Mouse (Mus musculus): ENCODE measurements at regions not wholly inside any gene's neighbourhood (a gene's known extent, or its start where the extent isn't known, plus 50 kb on each side); places are given as distances from the start of the nearest gene placed in this dataset.

GRCm38 (mm10) chr2:75287900-75288299 is 371.2 kb upstream of the Hnrnpa3 start:
- H3K27me3 ChIP-seq (ENCODE audit: low read depth, poor library complexity, severe bottlenecking): no peaks in the 10 kb centered on the region
- H3K4me1 ChIP-seq: no peaks in the 10 kb centered on the region
- WGBS: 89% methylated on average over 1 of the region's 1 CpGs
- no peaks in the 10 kb centered on the region for H3K9me3 ChIP-seq (replicated peaks)
- H3K4me3 ChIP-seq: no peak overlapping the region
- no peaks in the 10 kb centered on the region for H3K36me3 ChIP-seq
- no peak overlapping the region for H3K27ac ChIP-seq (replicated peaks)
- DNase-seq (ENCODE audit: low spot score): no peak

DNA sequence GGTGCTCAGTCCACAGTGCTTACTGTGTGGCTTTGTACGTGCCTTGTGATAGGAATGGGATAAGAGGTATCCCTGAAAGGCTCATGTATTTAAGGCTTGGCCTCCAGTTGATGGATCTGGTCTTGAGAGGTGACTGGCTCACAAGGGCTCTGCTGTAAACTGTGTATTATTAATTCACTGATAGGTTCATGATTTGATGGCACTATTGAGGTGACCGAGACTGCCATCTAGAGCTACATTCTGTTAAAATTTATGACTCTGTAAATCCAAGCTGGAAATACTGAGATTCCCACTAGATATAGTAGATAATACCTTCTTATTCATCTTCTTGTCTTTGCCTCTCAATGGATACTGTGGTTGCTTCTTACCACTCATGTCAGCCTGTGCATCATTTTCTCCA is 367.4 kb upstream of the Hnrnpa3 start:
- no peak overlapping the region for H3K27ac ChIP-seq (replicated peaks)
- 92% methylated on average over 2 of the region's 2 CpGs for WGBS
- H3K27me3 ChIP-seq (ENCODE audit: low read depth, poor library complexity, severe bottlenecking): no peaks in the 10 kb centered on the region
- no peaks in the 10 kb centered on the region for H3K9me3 ChIP-seq (replicated peaks)
- no peak overlapping the region for H3K4me3 ChIP-seq
- DNase-seq (ENCODE audit: low spot score): no peak
- peaks cover 7% of the 10 kb centered on the region; the same call in 1 of the 2 replicates for H3K4me1 ChIP-seq
- no peaks in the 10 kb centered on the region for H3K36me3 ChIP-seq

- H3K27ac ChIP-seq (replicated peaks): no peak overlapping the region
- H3K9me3 ChIP-seq (replicated peaks): no peaks in the 10 kb centered on the region
- no peak for DNase-seq (ENCODE audit: low spot score)
- H3K4me3 ChIP-seq: no peak overlapping the region
- WGBS: 81% methylated on average over 3 of the region's 3 CpGs
- peaks cover 2% of the 10 kb centered on the region; the same call in 1 of the 2 replicates for H3K27me3 ChIP-seq (ENCODE audit: low read depth, poor library complexity, severe bottlenecking)
- 0 out of 2 replicates have a peak, but pooled peaks cover 2% of the 10 kb centered on the region for H3K4me1 ChIP-seq
- no peaks in the 10 kb centered on the region for H3K36me3 ChIP-seq
Measured at GRCm38 (mm10) chr2:75306821-75307220, 352.2 kb upstream of the Hnrnpa3 start.

GRCm38 (mm10) chr2:75311191-75311590 is 347.9 kb upstream of the Hnrnpa3 start:
- DNase-seq (ENCODE audit: low spot score): no peak
- 0 out of 2 replicates have a peak, but pooled peaks cover 8% of the 10 kb centered on the region for H3K4me1 ChIP-seq
- H3K9me3 ChIP-seq (replicated peaks): no peaks in the 10 kb centered on the region
- H3K36me3 ChIP-seq: no peaks in the 10 kb centered on the region
- H3K27ac ChIP-seq (replicated peaks): no peak overlapping the region
- H3K4me3 ChIP-seq: no peak overlapping the region
- WGBS: 63% methylated on average over 4 of the region's 4 CpGs
- H3K27me3 ChIP-seq (ENCODE audit: low read depth, poor library complexity, severe bottlenecking): peaks cover 9% of the 10 kb centered on the region

DNA sequence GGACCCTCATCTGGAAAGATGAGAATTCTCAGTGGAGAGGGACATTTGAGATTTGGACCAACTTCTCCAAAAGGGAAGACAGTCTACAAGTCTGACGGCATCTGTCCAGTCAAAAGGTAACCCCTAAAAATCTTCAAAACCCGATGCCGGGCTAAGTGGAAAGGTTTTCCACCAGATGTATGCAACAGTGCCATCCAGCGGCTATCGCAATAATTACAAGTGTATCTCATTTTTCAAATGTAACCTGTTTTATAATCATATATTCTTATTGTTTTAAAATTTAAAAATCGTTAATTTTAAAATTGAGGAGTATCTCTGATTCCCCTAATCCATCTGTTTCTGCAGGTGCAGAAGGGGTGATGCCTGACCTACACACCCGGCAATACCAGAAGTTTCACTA is 346.8 kb upstream of the Hnrnpa3 start:
- Histone ChIP-seq H3K9me3 (replicated peaks) (no peaks in the 10 kb centered on the region), H3K36me3 (no peaks in the 10 kb centered on the region), H3K4me1 (0 out of 2 replicates have a peak, but pooled peaks cover 8% of the 10 kb centered on the region), H3K4me3 (no peak overlapping the region), H3K27ac (replicated peaks) (no peak overlapping the region), H3K27me3 (ENCODE audit: low read depth, poor library complexity, severe bottlenecking) (peaks cover 9% of the 10 kb centered on the region)
- peak; percentile 19 for DNase-seq (ENCODE audit: low spot score)
- WGBS: 23% methylated on average over 7 of the region's 7 CpGs

DNA sequence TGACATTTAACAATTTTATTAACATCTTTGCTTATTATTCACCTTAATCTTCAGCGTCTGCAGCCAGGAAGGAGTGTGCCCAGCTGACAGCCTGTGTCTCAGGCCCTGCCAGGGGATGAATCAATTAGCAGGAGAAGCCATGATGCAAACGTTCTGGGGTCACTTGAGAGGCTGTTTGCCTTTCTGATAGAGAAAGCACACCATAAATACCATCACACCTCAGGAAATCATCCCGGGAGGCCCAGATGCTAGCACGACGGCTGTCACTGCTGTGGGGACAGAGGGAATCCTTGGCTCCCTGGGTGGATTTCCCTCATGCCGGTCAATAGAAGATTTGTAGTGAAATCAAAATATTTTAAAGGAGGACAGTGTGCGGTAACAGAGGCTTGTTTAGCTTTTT is 343.7 kb upstream of the Hnrnpa3 start:
- no peak for DNase-seq (ENCODE audit: low spot score)
- 54% methylated on average over 7 of the region's 7 CpGs for WGBS

GRCm38 (mm10) chr2:75318190-75318589 is 340.9 kb upstream of the Hnrnpa3 start:
- Histone ChIP-seq H3K36me3 (no peaks in the 10 kb centered on the region), H3K4me3 (no peak overlapping the region), H3K4me1 (0 out of 2 replicates have a peak, but pooled peaks cover 5% of the 10 kb centered on the region), H3K9me3 (replicated peaks) (no peaks in the 10 kb centered on the region), H3K27me3 (ENCODE audit: low read depth, poor library complexity, severe bottlenecking) (peaks cover 4% of the 10 kb centered on the region; the same call in 1 of the 2 replicates), H3K27ac (replicated peaks) (no peak overlapping the region)
- DNase-seq (ENCODE audit: low spot score): no peak
- WGBS: 53% methylated on average over 5 of the region's 5 CpGs

More for the DNA sequence above, 343.7 kb upstream of the Hnrnpa3 start:
- Histone ChIP-seq H3K27ac (replicated peaks) (no peak overlapping the region), H3K27me3 (ENCODE audit: low read depth, poor library complexity, severe bottlenecking) (peaks cover 9% of the 10 kb centered on the region), H3K4me1 (0 out of 2 replicates have a peak, but pooled peaks cover 8% of the 10 kb centered on the region), H3K4me3 (no peak overlapping the region), H3K9me3 (replicated peaks) (no peaks in the 10 kb centered on the region), H3K36me3 (no peaks in the 10 kb centered on the region)

DNA sequence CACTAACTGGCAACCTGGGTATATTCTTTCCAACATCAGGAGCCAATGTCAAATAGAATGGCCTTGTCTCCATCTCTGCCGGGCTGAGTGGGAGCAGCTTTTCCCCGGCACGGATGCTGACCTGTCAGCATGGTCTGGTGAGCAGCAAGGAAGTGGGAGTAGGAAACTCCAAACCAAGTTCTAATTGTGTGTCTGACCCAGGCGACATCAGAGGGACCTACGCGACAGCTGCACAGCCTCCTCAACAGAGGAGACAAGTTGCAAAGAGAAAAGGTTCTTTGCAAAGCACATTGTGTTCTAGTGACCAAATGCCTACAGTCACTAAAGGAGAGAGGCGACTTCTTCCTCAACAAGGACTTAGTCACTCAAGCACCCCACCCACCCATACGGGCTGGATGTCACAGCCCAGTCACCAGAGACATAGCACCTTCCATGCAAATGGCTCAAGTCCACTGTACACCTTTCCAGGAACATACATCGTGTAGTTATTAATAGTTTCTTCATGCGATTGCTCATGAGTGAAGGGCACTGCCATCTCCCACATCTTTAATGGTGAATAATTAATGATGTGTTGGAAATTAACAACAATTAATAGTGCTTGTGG is 334.8 kb upstream of the Hnrnpa3 start:
- Histone ChIP-seq H3K4me3 (no peak overlapping the region), H3K27me3 (ENCODE audit: low read depth, poor library complexity, severe bottlenecking) (no peaks in the 10 kb centered on the region), H3K36me3 (no peaks in the 10 kb centered on the region), H3K27ac (replicated peaks) (no peak overlapping the region), H3K4me1 (no peaks in the 10 kb centered on the region), H3K9me3 (replicated peaks) (no peaks in the 10 kb centered on the region)
- no peak for DNase-seq (ENCODE audit: low spot score)
- 87% methylated on average over 10 of the region's 10 CpGs for WGBS

- Histone ChIP-seq H3K4me1 (no peaks in the 10 kb centered on the region), H3K27me3 (ENCODE audit: low read depth, poor library complexity, severe bottlenecking) (no peaks in the 10 kb centered on the region), H3K9me3 (replicated peaks) (no peaks in the 10 kb centered on the region), H3K36me3 (no peaks in the 10 kb centered on the region), H3K27ac (replicated peaks) (no peak overlapping the region), H3K4me3 (no peak overlapping the region)
- no peak for DNase-seq (ENCODE audit: low spot score)
- WGBS: 85% methylated on average over 2 of the region's 2 CpGs
Measured at GRCm38 (mm10) chr2:75329598-75329997, 329.5 kb upstream of the Hnrnpa3 start.

DNA sequence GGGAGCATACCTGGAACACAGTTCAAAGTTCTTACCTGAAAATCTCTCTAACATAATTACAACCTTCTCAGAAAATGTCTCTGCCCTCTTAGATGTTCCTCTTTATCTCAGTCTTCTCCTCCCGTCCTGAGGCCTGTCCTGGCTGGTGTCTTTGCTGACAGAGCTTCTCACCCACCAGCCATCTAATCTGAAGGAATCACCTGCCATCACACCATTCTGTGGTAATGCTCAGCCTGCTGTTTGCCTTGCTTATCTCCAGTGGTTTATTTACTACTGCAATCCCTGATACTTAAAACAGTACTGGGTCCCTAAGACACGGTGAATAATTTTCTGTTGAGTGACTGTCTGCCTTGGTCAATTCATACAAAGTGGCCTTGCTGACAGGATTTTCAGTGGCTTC is 317.8 kb upstream of the Hnrnpa3 start:
- no peaks in the 10 kb centered on the region for H3K9me3 ChIP-seq (replicated peaks)

DNA sequence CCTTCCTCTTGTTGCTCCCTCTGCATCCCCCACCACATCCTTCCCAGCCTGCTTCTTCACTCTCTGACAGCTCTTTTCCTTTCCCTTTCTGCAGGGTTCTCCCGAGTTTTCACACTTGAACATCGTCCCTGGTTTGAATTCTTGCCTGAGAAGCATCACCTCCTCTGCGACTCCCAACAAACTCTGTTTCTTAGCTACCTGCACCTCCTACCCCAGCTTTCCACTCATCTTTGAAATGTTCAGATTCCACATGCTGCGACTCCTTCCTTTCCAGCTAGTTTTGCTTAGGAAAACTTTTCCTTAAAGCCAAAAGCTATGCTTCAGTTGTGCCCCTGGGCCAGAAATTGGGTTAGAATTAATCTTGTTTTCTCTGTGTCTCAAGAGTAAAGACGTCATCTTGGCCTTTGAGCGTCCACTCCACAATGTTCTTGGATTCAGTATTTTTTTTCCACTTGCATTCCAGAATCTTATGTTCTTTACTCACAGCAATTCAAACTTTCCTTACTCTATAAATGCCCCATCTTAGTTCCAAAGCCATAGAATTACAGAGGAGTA is 317.3 kb upstream of the Hnrnpa3 start:
- no peaks in the 10 kb centered on the region for H3K9me3 ChIP-seq (replicated peaks)
- no peaks in the 10 kb centered on the region for H3K36me3 ChIP-seq
- no peaks in the 10 kb centered on the region for H3K27me3 ChIP-seq (ENCODE audit: low read depth, poor library complexity, severe bottlenecking)
- H3K4me1 ChIP-seq: no peaks in the 10 kb centered on the region
- WGBS: 83% methylated on average over 6 of the region's 6 CpGs
- H3K27ac ChIP-seq (replicated peaks): no peak overlapping the region
- no peak for DNase-seq (ENCODE audit: low spot score)
- H3K4me3 ChIP-seq: no peak overlapping the region

More for the DNA sequence above, 317.8 kb upstream of the Hnrnpa3 start:
- Histone ChIP-seq H3K27ac (replicated peaks) (no peak overlapping the region), H3K27me3 (ENCODE audit: low read depth, poor library complexity, severe bottlenecking) (no peaks in the 10 kb centered on the region), H3K36me3 (no peaks in the 10 kb centered on the region), H3K4me3 (no peak overlapping the region), H3K4me1 (no peaks in the 10 kb centered on the region)
- no peak for DNase-seq (ENCODE audit: low spot score)
- WGBS: 91% methylated on average over 2 of the region's 2 CpGs

GRCm38 (mm10) chr2:75350902-75351301 is 308.2 kb upstream of the Hnrnpa3 start:
- 79% methylated on average over 3 of the region's 3 CpGs for WGBS
- no peak for DNase-seq (ENCODE audit: low spot score)
- H3K27me3 ChIP-seq (ENCODE audit: low read depth, poor library complexity, severe bottlenecking): no peaks in the 10 kb centered on the region

DNA sequence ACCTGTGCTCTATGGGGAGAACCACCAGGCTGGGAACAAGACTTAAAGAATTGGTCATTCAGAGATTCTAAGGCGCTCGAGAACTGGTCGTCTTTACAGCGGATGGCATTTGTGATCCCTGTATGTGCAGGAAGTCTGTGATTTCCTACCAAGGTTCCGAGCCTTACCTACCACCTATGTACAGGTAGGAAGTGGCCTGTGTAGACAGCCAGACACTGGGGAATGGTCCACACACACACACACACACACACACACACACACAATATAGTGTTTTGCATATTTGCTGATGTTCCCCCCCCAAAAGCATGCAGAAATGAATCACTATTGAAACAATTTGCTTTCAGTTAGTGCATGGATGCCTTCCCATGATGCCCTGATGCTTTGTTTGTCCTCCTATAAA is 307.1 kb upstream of the Hnrnpa3 start:
- Histone ChIP-seq H3K9me3 (replicated peaks) (no peaks in the 10 kb centered on the region), H3K4me3 (no peak overlapping the region), H3K36me3 (no peaks in the 10 kb centered on the region), H3K4me1 (peaks cover 9% of the 10 kb centered on the region), H3K27ac (replicated peaks) (no peak overlapping the region), H3K27me3 (ENCODE audit: low read depth, poor library complexity, severe bottlenecking) (no peaks in the 10 kb centered on the region)
- WGBS: 93% methylated on average over 5 of the region's 5 CpGs
- DNase-seq (ENCODE audit: low spot score): no peak

More at GRCm38 (mm10) chr2:75350902-75351301, 308.2 kb upstream of the Hnrnpa3 start:
- no peaks in the 10 kb centered on the region for H3K36me3 ChIP-seq
- no peak overlapping the region for H3K27ac ChIP-seq (replicated peaks)
- no peaks in the 10 kb centered on the region for H3K9me3 ChIP-seq (replicated peaks)
- H3K4me3 ChIP-seq: no peak overlapping the region
- H3K4me1 ChIP-seq: peaks cover 9% of the 10 kb centered on the region
